Mouse (Mus musculus): ENCODE results near the gene Cldn12. TPM values are rescaled to one million over a fixed set of nuclear protein-coding genes. Genes with fewer than 3 reads are reported as not detected.

Gene Cldn12
- polyA plus RNA-seq, 1 experiment, result 2.6 TPM

DNA sequence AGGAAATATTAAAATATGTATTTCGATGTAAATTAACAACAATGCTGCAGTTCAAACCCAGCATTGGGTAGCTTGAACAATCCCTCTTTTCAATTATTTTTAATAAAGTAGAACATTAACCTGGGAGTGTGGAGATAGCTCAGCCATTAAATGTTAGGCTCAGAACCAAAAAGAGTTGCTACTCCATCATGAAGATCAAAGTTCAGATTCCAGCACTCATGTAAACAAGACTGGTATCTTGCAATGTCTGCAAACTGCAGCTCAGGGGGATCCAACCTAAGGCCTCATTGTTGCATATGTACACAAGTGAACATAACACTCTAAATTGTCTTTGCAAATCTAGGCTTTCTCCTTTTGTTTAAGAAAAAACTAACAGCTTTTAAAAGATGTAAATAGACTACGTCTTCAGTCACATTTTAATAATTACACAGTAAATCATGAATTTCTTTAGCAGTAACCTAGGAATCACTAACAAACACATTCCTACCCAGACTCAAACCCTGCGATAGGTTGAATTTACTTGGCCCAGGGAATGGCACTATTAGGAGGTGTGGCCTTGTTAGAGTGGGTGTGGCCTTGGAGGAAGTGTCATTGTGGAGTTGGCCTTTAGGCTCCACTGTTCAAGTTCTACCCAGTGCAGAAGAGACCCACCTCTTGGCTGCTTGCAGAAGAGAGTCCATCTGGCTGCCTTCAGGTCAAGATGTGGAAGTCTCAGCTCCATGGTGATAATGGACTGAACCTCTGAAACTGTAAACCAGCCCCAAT, 19.1 kb upstream of the Cldn12 start:
- TF ChIP-seq CTCF (IDR thresholded peaks at IDR 0.05; ENCODE audit: low read depth, low read length) (no peak), POLR2A (IDR thresholded peaks at IDR 0.05; ENCODE audit: borderline replicate concordance, low read depth, low read length) (no peak)
- Histone ChIP-seq H3K4me3 (ENCODE audit: insufficient read depth, low read length) (no peak overlapping the region), H3K4me1 (ENCODE audit: control insufficient read depth, insufficient read depth, low read length) (no peaks in the 10 kb centered on the region), H3K27ac (ENCODE audit: insufficient read depth, low read depth, low read length) (no peak overlapping the region)

DNA sequence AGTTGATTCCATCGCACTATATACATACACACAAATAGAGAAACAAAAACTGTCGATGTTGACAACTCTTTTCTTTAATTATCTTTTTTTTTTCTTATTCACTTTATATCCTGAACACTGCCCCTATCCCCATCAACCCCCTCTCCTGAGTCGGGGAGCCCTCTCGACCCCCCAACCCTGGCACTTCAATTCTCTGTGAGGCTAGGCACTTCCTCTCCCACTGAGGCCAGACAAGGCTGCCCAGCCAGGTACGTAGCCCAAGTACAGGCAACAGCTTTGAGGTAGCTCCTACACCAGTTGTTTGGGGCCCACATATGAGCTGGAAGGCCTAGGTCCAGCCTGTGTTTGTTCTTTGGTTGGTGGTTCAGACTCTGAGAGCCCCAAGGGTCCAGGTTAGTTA, 653 bp upstream of the Cldn12 start:
- no peaks in the 10 kb centered on the region for H3K4me1 ChIP-seq (ENCODE audit: control insufficient read depth, insufficient read depth, low read length)
- no peak overlapping the region for H3K4me3 ChIP-seq (ENCODE audit: insufficient read depth, low read length)
- H3K27ac ChIP-seq (ENCODE audit: insufficient read depth, low read depth, low read length), result no peak overlapping the region
- no peak for TF ChIP-seq POLR2A (IDR thresholded peaks at IDR 0.05; ENCODE audit: borderline replicate concordance, low read depth, low read length)
- TF ChIP-seq CTCF (IDR thresholded peaks at IDR 0.05; ENCODE audit: low read depth, low read length), result no peak

DNA sequence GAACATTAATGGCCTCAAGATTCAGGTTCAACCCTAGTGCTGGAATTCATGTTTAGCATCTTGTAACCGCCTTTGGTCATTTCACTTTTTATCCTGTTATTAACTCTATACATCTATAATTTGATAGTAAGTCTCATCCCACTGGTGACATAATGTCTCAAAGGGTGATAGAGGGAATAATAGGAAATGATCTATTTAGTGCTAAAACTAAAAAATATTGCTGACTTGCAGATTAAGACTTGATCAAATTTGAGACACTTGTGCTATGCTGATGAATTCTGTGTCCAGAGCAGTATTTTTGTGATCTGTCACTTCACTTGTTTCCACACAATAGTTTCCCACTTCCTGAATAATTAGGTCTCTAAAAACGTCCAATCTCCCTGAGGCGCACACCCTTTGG, 3.4 kb downstream of the Cldn12 start:
- no peak for TF ChIP-seq CTCF (IDR thresholded peaks at IDR 0.05; ENCODE audit: low read depth, low read length)
- no peak for TF ChIP-seq POLR2A (IDR thresholded peaks at IDR 0.05; ENCODE audit: borderline replicate concordance, low read depth, low read length)

DNA sequence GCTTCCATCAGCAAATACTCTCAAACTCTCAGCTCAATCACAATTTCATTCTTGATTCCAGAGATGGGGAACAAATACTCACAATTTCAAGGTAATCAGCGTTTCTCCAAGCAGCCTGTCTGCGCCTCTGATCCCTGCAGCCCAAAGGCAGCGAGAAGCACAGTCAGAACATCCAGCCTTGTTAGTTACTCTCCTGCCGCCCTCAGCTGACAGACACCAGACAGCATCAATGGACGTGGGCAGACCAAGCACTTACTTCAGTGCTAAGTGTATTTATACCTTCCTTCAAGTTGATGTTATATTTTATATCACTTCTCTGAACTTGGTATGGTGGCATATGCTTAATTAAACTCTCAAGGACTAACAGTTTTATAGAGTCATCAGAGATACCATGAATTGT, 3.8 kb downstream of the Cldn12 start:
- H3K4me1 ChIP-seq (ENCODE audit: control insufficient read depth, insufficient read depth, low read length), result no peaks in the 10 kb centered on the region
- H3K4me3 ChIP-seq (ENCODE audit: insufficient read depth, low read length), result no peak overlapping the region
- no peak overlapping the region for H3K27ac ChIP-seq (ENCODE audit: insufficient read depth, low read depth, low read length)
- TF ChIP-seq POLR2A (IDR thresholded peaks at IDR 0.05; ENCODE audit: borderline replicate concordance, low read depth, low read length) (no peak), CTCF (IDR thresholded peaks at IDR 0.05; ENCODE audit: low read depth, low read length) (no peak)

More for the DNA sequence above, 3.4 kb downstream of the Cldn12 start:
- Histone ChIP-seq H3K27ac (ENCODE audit: insufficient read depth, low read depth, low read length) (no peak overlapping the region), H3K4me1 (ENCODE audit: control insufficient read depth, insufficient read depth, low read length) (no peaks in the 10 kb centered on the region), H3K4me3 (ENCODE audit: insufficient read depth, low read length) (no peak overlapping the region)

DNA sequence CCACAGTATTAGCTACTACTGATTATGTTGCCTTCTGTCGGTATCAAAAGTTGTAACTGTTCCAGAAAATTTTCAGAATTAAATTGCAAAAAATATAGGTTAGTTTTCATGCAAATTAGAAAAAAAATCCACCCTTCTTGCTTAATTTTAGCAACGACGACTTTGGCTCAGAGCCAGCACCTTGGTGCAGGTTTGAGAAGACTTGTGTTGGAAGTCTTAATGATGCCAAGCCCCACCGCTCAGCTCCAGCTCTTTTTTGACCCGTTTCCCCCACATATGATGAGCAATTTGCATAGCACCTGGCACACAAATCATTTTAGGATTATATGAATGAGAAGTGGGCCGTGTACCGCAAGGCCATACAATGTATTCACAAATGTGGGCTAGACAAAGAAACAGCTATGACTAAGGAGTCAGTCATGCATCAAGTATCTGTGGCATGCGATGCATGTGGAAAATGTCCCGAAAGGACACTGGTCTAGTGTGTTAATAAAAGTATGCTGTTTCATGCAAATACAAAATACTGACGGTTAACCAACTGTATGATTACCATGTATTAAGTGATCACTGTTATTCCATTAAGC, 4.4 kb downstream of the Cldn12 start:
- TF ChIP-seq POLR2A (IDR thresholded peaks at IDR 0.05; ENCODE audit: borderline replicate concordance, low read depth, low read length) (no peak), CTCF (IDR thresholded peaks at IDR 0.05; ENCODE audit: low read depth, low read length) (no peak)
- Histone ChIP-seq H3K4me1 (ENCODE audit: control insufficient read depth, insufficient read depth, low read length) (no peaks in the 10 kb centered on the region), H3K4me3 (ENCODE audit: insufficient read depth, low read length) (no peak overlapping the region), H3K27ac (ENCODE audit: insufficient read depth, low read depth, low read length) (no peak overlapping the region)

DNA sequence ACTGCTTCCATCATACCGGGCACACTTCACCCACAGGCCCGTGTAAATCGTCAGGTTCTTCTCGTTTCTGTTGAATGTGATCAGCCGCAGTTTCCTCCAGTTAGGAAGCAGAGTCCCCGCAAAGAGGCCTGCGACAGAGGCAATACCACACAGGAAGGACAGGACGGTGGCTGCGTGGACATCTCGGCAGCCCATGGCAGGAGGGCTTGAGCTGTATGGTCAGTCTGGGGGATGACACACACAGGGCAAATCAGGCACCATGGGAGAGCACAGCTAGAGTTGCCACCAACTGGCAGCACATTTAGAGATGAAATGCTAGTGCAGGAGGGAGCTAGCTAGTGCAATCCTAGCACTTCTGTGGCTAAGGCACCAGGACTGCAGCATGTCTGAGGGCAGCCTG, 6.5 kb downstream of the Cldn12 start:
- TF ChIP-seq CTCF (IDR thresholded peaks at IDR 0.05; ENCODE audit: low read depth, low read length) (no peak), POLR2A (IDR thresholded peaks at IDR 0.05; ENCODE audit: borderline replicate concordance, low read depth, low read length) (no peak)
- H3K27ac ChIP-seq (ENCODE audit: insufficient read depth, low read depth, low read length), result no peak overlapping the region
- no peak overlapping the region for H3K4me3 ChIP-seq (ENCODE audit: insufficient read depth, low read length)
- no peaks in the 10 kb centered on the region for H3K4me1 ChIP-seq (ENCODE audit: control insufficient read depth, insufficient read depth, low read length)

DNA sequence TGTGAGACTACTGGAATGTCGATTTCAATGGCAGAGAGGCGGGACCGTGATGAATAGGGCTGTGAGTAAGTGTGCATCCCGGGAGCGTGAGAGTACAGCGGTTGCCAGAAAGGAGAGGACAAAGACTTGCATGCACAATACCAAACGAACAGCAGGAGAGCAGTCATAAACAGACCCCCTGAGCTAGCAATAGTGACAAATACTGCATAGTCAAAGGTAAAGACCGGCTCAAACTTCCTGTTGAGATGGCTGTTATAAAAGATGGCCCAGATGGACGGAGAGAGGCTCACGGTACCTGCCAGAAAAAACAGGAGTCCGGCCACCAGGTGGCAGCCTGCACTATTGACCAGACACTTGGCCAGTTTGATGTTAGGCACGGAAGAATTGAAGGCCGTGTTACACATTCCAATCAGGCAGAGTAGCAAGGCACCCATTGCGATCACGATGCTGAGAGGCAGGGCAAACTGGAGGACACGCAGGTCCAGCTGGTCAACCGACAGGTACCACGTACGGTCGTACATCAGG, 7.0 kb downstream of the Cldn12 start:
- TF ChIP-seq CTCF (IDR thresholded peaks at IDR 0.05; ENCODE audit: low read depth, low read length), result peak; percentile 40; the same call in 1 of the 2 replicates
- TF ChIP-seq POLR2A (IDR thresholded peaks at IDR 0.05; ENCODE audit: borderline replicate concordance, low read depth, low read length), result no peak
- no peaks in the 10 kb centered on the region for H3K4me1 ChIP-seq (ENCODE audit: control insufficient read depth, insufficient read depth, low read length)
- H3K27ac ChIP-seq (ENCODE audit: insufficient read depth, low read depth, low read length), result no peak overlapping the region
- no peak overlapping the region for H3K4me3 ChIP-seq (ENCODE audit: insufficient read depth, low read length)

DNA sequence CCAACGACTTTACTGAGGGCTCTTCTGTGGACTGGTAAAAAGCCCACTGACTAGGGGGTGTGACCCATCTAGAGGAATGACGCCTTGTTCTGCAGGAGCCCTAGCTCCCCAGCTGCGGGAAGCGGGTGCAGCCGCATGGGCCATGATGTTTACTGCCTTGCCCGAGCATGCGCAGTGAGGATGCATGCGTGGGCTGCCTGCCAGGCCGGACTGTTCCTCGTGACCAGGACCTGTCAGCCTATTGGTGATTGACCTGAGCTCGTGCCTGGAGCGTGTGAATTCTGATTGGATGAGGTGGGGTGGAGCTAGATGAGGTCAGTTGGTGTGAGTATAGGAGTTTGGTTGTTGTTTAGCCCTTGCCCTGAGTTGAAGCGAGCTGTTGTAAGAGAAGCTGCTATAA, 10.3 kb downstream of the Cldn12 start:
- H3K4me1 ChIP-seq (ENCODE audit: control insufficient read depth, insufficient read depth, low read length), result peaks cover 5% of the 10 kb centered on the region
- no peak overlapping the region for H3K4me3 ChIP-seq (ENCODE audit: insufficient read depth, low read length)
- H3K27ac ChIP-seq (ENCODE audit: insufficient read depth, low read depth, low read length), result no peak overlapping the region
- TF ChIP-seq CTCF (IDR thresholded peaks at IDR 0.05; ENCODE audit: low read depth, low read length) (no peak), POLR2A (IDR thresholded peaks at IDR 0.05; ENCODE audit: borderline replicate concordance, low read depth, low read length) (no peak)

DNA sequence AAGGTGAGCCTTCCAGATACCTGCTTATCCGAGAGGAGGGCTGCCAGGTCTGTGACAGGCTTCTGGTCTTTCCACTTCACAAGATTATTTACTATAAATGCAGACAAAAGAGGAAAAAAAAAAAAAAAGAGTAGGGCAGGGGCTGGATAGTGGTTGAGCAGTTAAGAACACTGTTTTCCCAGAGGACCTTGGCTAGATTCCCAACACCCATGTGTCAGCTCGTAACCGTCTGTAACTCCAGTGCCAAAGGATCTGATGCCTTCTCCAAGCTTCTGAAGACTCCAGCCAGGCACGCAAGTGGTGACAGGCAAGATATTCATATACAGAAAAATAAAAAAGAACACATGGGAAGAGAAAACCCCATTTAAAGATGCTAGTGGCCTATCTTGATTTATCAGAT, 11.4 kb downstream of the Cldn12 start:
- Histone ChIP-seq H3K4me1 (ENCODE audit: control insufficient read depth, insufficient read depth, low read length) (peaks cover 5% of the 10 kb centered on the region), H3K27ac (ENCODE audit: insufficient read depth, low read depth, low read length) (no peak overlapping the region), H3K4me3 (ENCODE audit: insufficient read depth, low read length) (no peak overlapping the region)
- no peak for TF ChIP-seq POLR2A (IDR thresholded peaks at IDR 0.05; ENCODE audit: borderline replicate concordance, low read depth, low read length)
- no peak for TF ChIP-seq CTCF (IDR thresholded peaks at IDR 0.05; ENCODE audit: low read depth, low read length)

DNA sequence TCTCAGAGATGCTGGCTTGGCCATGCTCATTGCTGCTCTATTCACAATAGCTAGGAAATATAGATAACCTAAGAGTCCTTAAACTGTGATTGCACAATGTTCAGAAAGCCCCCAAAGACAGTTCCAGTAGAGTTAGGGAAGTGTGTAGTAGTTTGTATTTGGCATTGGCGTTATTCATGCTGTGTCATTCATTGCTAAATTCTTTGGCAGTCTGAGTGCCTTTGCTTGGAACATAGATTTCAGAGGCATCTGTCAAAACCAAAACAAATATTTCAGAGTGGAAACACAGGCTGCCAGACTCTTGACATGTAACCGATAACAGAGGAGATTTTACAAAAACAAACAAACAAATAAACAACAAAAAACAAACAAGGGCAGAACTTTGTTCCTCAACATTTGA, 13.2 kb downstream of the Cldn12 start:
- no peak overlapping the region for H3K4me3 ChIP-seq (ENCODE audit: insufficient read depth, low read length)
- TF ChIP-seq CTCF (IDR thresholded peaks at IDR 0.05; ENCODE audit: low read depth, low read length) (no peak), POLR2A (IDR thresholded peaks at IDR 0.05; ENCODE audit: borderline replicate concordance, low read depth, low read length) (no peak)
- H3K27ac ChIP-seq (ENCODE audit: insufficient read depth, low read depth, low read length), result no peak overlapping the region
- peaks cover 5% of the 10 kb centered on the region for H3K4me1 ChIP-seq (ENCODE audit: control insufficient read depth, insufficient read depth, low read length)

Data from bone marrow macrophage, adult 2 months (primary cell).